Mouse (Mus musculus) heart, adult 2 months (tissue): ENCODE results near the gene Ube2o. TPM values are rescaled to one million over a fixed set of nuclear protein-coding genes. Genes with fewer than 3 reads are reported as not detected.
A peak's percentile ranks its signal among the peaks of the same experiment; 100 is the strongest.

Experiments used
- DNase-seq, 2 experiments: peaks; one replicate each; pipeline ENCODE4 v3.0.0; 2021
- H3K27ac ChIP-seq: fragments of 200-600 bp; 2 replicates; pipeline ENCODE4 v1.8.1; 2022
- H3K27me3 ChIP-seq: fragments of 200-500 bp; 2 replicates; pipeline ENCODE4 v1.6.1; 2012; ENCODE audit warnings: mild to moderate bottlenecking, low read length, inconsistent platforms, mixed read lengths; ENCODE audit not compliant: control insufficient read depth, insufficient read depth
- H3K36me3 ChIP-seq: fragments of 200-500 bp; 2 replicates; pipeline ENCODE4 v1.6.1; 2012; ENCODE audit warnings: low read length, inconsistent platforms; ENCODE audit not compliant: control insufficient read depth, insufficient read depth
- H3K4me1 ChIP-seq: fragments of 200-500 bp; 2 replicates; pipeline ENCODE4 v1.6.1; 2011; ENCODE audit warnings: low read length; ENCODE audit not compliant: control insufficient read depth, insufficient read depth
- H3K4me3 ChIP-seq: fragments of 200-600 bp; 2 replicates; pipeline ENCODE4 v1.8.1; 2022
- H3K79me2 ChIP-seq: fragments of 200-500 bp; replicated peaks from 2 replicates; pipeline ENCODE4 v1.6.1; 2012; ENCODE audit warnings: mild to moderate bottlenecking, inconsistent platforms, low read length, moderate library complexity, mixed read lengths; ENCODE audit not compliant: control insufficient read depth, insufficient read depth
- H3K9ac ChIP-seq: fragments of 200-500 bp; 2 replicates; pipeline ENCODE4 v1.6.1; 2012; ENCODE audit warnings: low read depth, mild to moderate bottlenecking, control low read depth, inconsistent platforms, low read length, mixed read lengths
- CTCF ChIP-seq: fragments of 200-600 bp; IDR thresholded peaks from 2 replicates; pipeline ENCODE4 v1.8.1; 2022; ENCODE audit warnings: antibody characterized with exemption, mild to moderate bottlenecking, moderate library complexity
- EP300 ChIP-seq: fragments of 200-500 bp; IDR thresholded peaks from 2 replicates; pipeline ENCODE4 v1.6.1; 2011; ENCODE audit warnings: low read depth, low read length, control low read depth; ENCODE audit not compliant: insufficient read depth
- POLR2A ChIP-seq: fragments of 200-500 bp; IDR thresholded peaks from 2 replicates; pipeline ENCODE4 v1.6.1; 2011; ENCODE audit warnings: mild to moderate bottlenecking, low read depth, low read length, control low read depth; ENCODE audit not compliant: insufficient read depth
- WGBS: fragments of 180-500 bp; shearing (Covaris S2); methylation state at CpG from one replicate; pipeline ENCODE4 v1.1.7; 2018; 5-methylcytosine and 5-hydroxymethylcytosine counted together
- intact Hi-C: fragments of 180-260 bp; cut with DNase I; formaldehyde crosslinking; loops from one replicate; pipeline ENCODE4 v1.15.1; 2025
- polyA plus RNA-seq: library from polyadenylated mRNA; depleted of rRNA; stranded (reverse); fragments of >200 nt; gene quantifications from 2 replicates; pipeline ENCODE4 v1.2.3, GENCODE M21; 2012
- total RNA-seq, 2 experiments: library from RNA; stranded (reverse); gene quantifications; 2 replicates each; pipeline ENCODE4 v1.2.3; 2021

Gene Ube2o
- total and polyA plus RNA-seq, 3 experiments, result 24.8 to 36.3 (median 26.4) TPM

DNA sequence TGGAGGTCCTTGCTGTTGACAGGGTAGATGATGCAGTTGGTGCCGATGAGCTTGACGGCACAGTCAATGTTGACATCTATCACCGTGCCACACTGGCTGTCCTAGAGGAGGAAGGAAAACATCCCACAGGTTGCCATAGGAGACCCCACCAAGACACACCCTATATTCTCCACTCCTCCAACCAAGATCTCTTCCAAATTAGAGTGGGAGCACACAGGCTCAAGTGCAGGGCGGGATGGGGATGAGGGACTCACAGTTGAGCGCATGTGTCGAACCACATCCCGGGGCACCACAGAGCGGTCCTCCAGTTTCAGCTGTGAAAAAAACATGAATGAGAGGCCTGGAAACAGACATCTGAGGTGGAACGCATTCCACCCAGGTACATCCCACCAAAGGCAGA lies 32.5 kb downstream of the Ube2o start:
- H3K4me1 ChIP-seq, result peaks cover 11% of the 10 kb centered on the region
- H3K27ac ChIP-seq, result no peak overlapping the region
- no peaks in the 10 kb centered on the region for H3K27me3 ChIP-seq
- no peak for DNase-seq
- H3K9ac ChIP-seq, result no peak overlapping the region
- 91% methylated on average over 9 of the region's 9 CpGs for WGBS
- no peaks in the 10 kb centered on the region for H3K36me3 ChIP-seq
- H3K4me3 ChIP-seq, result no peak overlapping the region
- TF ChIP-seq EP300, result no peak
- no peak for TF ChIP-seq POLR2A
- TF ChIP-seq CTCF, result no peak
- H3K79me2 ChIP-seq, result no peaks in the 10 kb centered on the region; the same call in none of the 2 replicates
- intact Hi-C loops, result no loop called here

GRCm38 (mm10) chr11:116547296-116548060 lies 33.8 kb downstream of the Ube2o start:
- WGBS, result 75% methylated on average over 17 of the region's 17 CpGs
- no peaks in the 10 kb centered on the region for H3K36me3 ChIP-seq
- TF ChIP-seq CTCF, result no peak
- no peak for TF ChIP-seq POLR2A
- TF ChIP-seq EP300, result no peak

DNA sequence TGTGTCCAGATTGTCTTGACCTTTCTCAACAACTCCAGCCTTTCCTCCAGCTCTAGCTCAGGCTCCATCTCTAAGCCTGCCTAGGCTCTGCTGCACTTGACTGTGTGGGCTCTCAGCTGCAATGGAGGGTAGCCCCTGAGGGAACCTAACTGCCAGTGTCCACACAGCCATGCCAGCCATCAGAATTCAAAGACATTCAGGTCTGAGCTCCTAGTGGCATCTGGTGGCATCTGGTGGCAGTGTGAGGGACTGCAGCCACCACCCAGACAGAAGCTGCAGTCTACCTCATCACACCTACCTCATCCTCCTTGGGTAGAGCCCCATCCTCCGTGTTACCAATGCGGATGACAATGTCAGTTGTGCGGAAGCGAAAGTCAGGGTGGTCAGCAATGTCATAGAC lies 38.1 kb downstream of the Ube2o start:
- WGBS, result 83% methylated on average over 4 of the region's 4 CpGs
- Histone ChIP-seq H3K27ac (no peak overlapping the region), H3K27me3 (no peaks in the 10 kb centered on the region), H3K4me3 (no peak overlapping the region), H3K9ac (no peak overlapping the region), H3K4me1 (no peaks in the 10 kb centered on the region), H3K36me3 (no peaks in the 10 kb centered on the region), H3K79me2 (no peaks in the 10 kb centered on the region)
- intact Hi-C loops, result loop anchor here (5.0 kb wide), 1 partner anchor 226 kb away; no protein-coding TSS in a partner anchor
- no peak for DNase-seq
- TF ChIP-seq POLR2A, result no peak
- 0 out of 2 replicates have a peak, but pooled peaks have one; percentile 31 for TF ChIP-seq EP300
- TF ChIP-seq CTCF, result peak; percentile 78

More at GRCm38 (mm10) chr11:116547296-116548060, 33.8 kb downstream of the Ube2o start:
- Histone ChIP-seq H3K4me3 (no peak overlapping the region), H3K27ac (no peak overlapping the region), H3K4me1 (peaks cover 11% of the 10 kb centered on the region), H3K79me2 (no peaks in the 10 kb centered on the region; the same call in none of the 2 replicates), H3K27me3 (no peaks in the 10 kb centered on the region), H3K9ac (no peak overlapping the region)
- intact Hi-C loops, result no loop called here
- DNase-seq, result no peak

DNA sequence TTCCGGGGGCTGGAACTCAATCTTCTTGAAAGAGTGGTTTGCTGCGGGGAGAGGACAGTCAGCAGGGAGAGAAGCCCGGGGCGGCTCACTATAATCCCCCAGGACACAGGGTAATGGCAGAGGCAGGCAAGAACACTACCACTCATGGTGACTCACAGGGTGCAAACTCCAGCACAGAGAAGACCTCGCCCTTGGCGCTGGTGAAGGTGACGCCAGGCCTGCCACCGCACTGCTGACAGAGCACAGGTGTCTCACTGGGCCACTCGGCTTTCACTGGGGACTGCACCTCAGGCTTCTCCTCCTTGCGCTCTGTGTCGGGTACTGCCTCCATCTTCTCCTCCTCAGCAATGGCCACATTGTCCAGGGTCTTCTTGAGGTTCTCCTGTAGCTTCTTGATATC lies 40.1 kb downstream of the Ube2o start:
- Histone ChIP-seq H3K9ac (no peak overlapping the region), H3K27ac (no peak overlapping the region), H3K4me1 (no peaks in the 10 kb centered on the region), H3K36me3 (no peaks in the 10 kb centered on the region), H3K79me2 (no peaks in the 10 kb centered on the region), H3K27me3 (no peaks in the 10 kb centered on the region), H3K4me3 (no peak overlapping the region)
- intact Hi-C loops, result loop anchor here (5.0 kb wide), 1 partner anchor 224 kb away; no protein-coding TSS in a partner anchor
- no peak for TF ChIP-seq POLR2A
- TF ChIP-seq CTCF, result no peak
- TF ChIP-seq EP300, result no peak
- 93% methylated on average over 11 of the region's 11 CpGs for WGBS
- no peak for DNase-seq

GRCm38 (mm10) chr11:116538142-116538735 lies 43.0 kb downstream of the Ube2o start:
- no peaks in the 10 kb centered on the region for H3K79me2 ChIP-seq
- H3K4me1 ChIP-seq, result no peaks in the 10 kb centered on the region
- H3K4me3 ChIP-seq, result no peak overlapping the region
- no peak overlapping the region for H3K9ac ChIP-seq
- intact Hi-C loops, result no loop called here
- no peak for TF ChIP-seq CTCF
- TF ChIP-seq EP300, result no peak
- TF ChIP-seq POLR2A, result no peak
- H3K27me3 ChIP-seq, result no peaks in the 10 kb centered on the region
- DNase-seq, result no peak
- WGBS, result 88% methylated on average over 12 of the region's 12 CpGs
- H3K27ac ChIP-seq, result no peak overlapping the region
- H3K36me3 ChIP-seq, result no peaks in the 10 kb centered on the region

DNA sequence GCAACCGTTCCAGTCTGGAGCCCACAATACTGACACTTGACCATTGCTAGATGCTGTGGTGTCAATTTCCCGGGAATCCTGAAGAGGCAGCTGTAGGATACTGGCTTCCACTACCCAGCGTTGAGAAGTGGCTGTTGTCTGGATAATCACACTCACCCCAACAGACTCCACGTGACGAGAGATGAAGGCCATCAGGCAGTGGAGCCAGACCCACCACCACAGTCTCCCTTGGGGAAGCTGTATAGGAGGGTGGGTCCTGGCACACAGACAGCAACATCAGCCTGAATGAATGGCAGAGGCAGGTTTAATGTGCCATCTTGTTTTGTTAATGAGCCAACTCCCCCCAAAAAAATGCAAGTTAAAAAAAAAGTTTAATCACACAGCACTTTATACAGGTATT lies 43.9 kb downstream of the Ube2o start:
- H3K9ac ChIP-seq, result no peak overlapping the region
- no peaks in the 10 kb centered on the region for H3K36me3 ChIP-seq
- WGBS, result 73% methylated on average over 5 of the region's 5 CpGs
- TF ChIP-seq EP300 (no peak), POLR2A (no peak), CTCF (no peak)
- DNase-seq, result no peak
- no peaks in the 10 kb centered on the region for H3K4me1 ChIP-seq
- H3K27ac ChIP-seq, result no peak overlapping the region
- H3K4me3 ChIP-seq, result no peak overlapping the region
- intact Hi-C loops, result no loop called here
- peaks cover under 1% of the 10 kb centered on the region; the same call in 1 of the 2 replicates for H3K27me3 ChIP-seq
- H3K79me2 ChIP-seq, result no peaks in the 10 kb centered on the region
